Mouse (Mus musculus) CH12.LX (cell line): Measurements from ENCODE around the gene Slc10a7. TPM values are rescaled to one million over a fixed set of nuclear protein-coding genes. Genes with fewer than 3 reads are reported as not detected.

Experiments
- DNase-seq: peaks from one replicate; pipeline ENCODE4 v3.0.0-alpha.2; 2013; ENCODE audit errors: extremely low read depth
- H3K27ac ChIP-seq: 2 replicates; pipeline ENCODE4 v1.5.1; 2012; ENCODE audit warnings: low read depth, mild to moderate bottlenecking, control low read depth, moderate library complexity; ENCODE audit not compliant: insufficient read depth
- H3K27me3 ChIP-seq: replicated peaks from 2 replicates; pipeline ENCODE3; 2012; ENCODE audit warnings: inconsistent platforms
- H3K36me3 ChIP-seq, 2 experiments: replicated peaks in 1 of 2; 2 replicates each; pipeline versions ENCODE3 to v1.6.1; 2012; ENCODE audit warnings: inconsistent platforms in 1 of 2, low read length in 1 of 2, mild to moderate bottlenecking in 1 of 2, mixed read lengths in 1 of 2, moderate library complexity in 1 of 2; ENCODE audit not compliant: control insufficient read depth in 1 of 2, insufficient read depth in 1 of 2
- H3K4me1 ChIP-seq, 2 experiments: 2 replicates each; pipeline ENCODE4 v1.6.1; 2012; ENCODE audit warnings: inconsistent platforms in 1 of 2, moderate library complexity in 1 of 2; ENCODE audit not compliant: insufficient read depth in 2 of 2, control insufficient read depth in 1 of 2
- H3K4me2 ChIP-seq: 2 replicates; pipeline ENCODE4 v1.6.1; 2012; ENCODE audit warnings: low read depth, mild to moderate bottlenecking, control low read depth; ENCODE audit not compliant: poor library complexity, insufficient read depth, severe bottlenecking
- H3K4me3 ChIP-seq, 3 experiments: fragments of 150-350 bp in 1 of 3; sonication (generic) in 1 of 3; replicated peaks in 1 of 3; 2 replicates each; pipeline versions ENCODE3 to v1.5.1; 2011 to 2012; ENCODE audit warnings: low read depth in 2 of 3, low read length in 2 of 3, mild to moderate bottlenecking in 2 of 3, moderate library complexity in 2 of 3, control low read depth in 1 of 3, improper control_type of control experiment in 1 of 3, inconsistent platforms in 1 of 3, mixed read lengths in 1 of 3; ENCODE audit not compliant: poor library complexity in 1 of 3
- H3K79me2 ChIP-seq: replicated peaks from 2 replicates; pipeline ENCODE4 v1.6.1; 2012; ENCODE audit warnings: mild to moderate bottlenecking, moderate library complexity; ENCODE audit not compliant: control insufficient read depth, poor library complexity, insufficient read depth, severe bottlenecking; ENCODE audit errors: extremely low read depth
- H3K9ac ChIP-seq: 2 replicates; pipeline ENCODE4 v1.6.1; 2012; ENCODE audit warnings: low read depth, mild to moderate bottlenecking, control low read depth, moderate library complexity; ENCODE audit not compliant: insufficient read depth
- H3K9me3 ChIP-seq: replicated peaks from 2 replicates; pipeline ENCODE3; 2012; ENCODE audit warnings: low read length, inconsistent platforms, mixed read lengths
- CHD1 ChIP-seq: IDR thresholded peaks from 2 replicates; pipeline ENCODE4 v1.6.1; 2012; ENCODE audit warnings: low read depth, low read length, improper control_type of control experiment, inconsistent platforms
- CHD2 ChIP-seq: IDR thresholded peaks from 2 replicates; pipeline ENCODE4 v1.6.1; 2011; ENCODE audit warnings: low read length, improper control_type of control experiment
- CTCF ChIP-seq, 2 experiments: IDR thresholded peaks in 1 of 2; conservative IDR thresholded peaks in 1 of 2; 2 replicates each; pipeline ENCODE4 v1.5.1; 2011 to 2012; ENCODE audit warnings: low read depth in 2 of 2, low read length in 2 of 2, improper control_type of control experiment in 1 of 2, inconsistent platforms in 1 of 2, mild to moderate bottlenecking in 1 of 2, moderate library complexity in 1 of 2
- JUN ChIP-seq: IDR thresholded peaks from 2 replicates; pipeline ENCODE4 v1.6.1; 2011; ENCODE audit warnings: low read depth, mild to moderate bottlenecking, low read length, improper control_type of control experiment, moderate library complexity; ENCODE audit not compliant: insufficient read depth
- MAX ChIP-seq: IDR thresholded peaks from 2 replicates; pipeline ENCODE4 v1.6.1; 2011; ENCODE audit warnings: low read length, improper control_type of control experiment
- MEF2A ChIP-seq: IDR thresholded peaks from 2 replicates; pipeline ENCODE4 v1.6.1; 2014; ENCODE audit warnings: low read depth, mild to moderate bottlenecking, inconsistent platforms, low read length, improper control_type of control experiment, borderline replicate concordance
- MXI1 ChIP-seq: IDR thresholded peaks from 2 replicates; pipeline ENCODE4 v1.6.1; 2011; ENCODE audit warnings: mild to moderate bottlenecking, low read depth, low read length, improper control_type of control experiment
- MYC ChIP-seq: IDR thresholded peaks from 2 replicates; pipeline ENCODE4 v1.6.1; 2011; ENCODE audit warnings: low read depth, mild to moderate bottlenecking, improper control_type of control experiment, low read length
- NELFE ChIP-seq: IDR thresholded peaks from 2 replicates; pipeline ENCODE4 v1.6.1; 2011; ENCODE audit warnings: low read depth, low read length, improper control_type of control experiment
- RAD21 ChIP-seq: IDR thresholded peaks from 2 replicates; pipeline ENCODE4 v1.6.1; 2011; ENCODE audit warnings: low read depth, mild to moderate bottlenecking, low read length, improper control_type of control experiment, moderate library complexity
- SMC3 ChIP-seq: IDR thresholded peaks from 2 replicates; pipeline ENCODE4 v1.6.1; 2011; ENCODE audit warnings: low read depth, low read length, improper control_type of control experiment
- TCF12 ChIP-seq: IDR thresholded peaks from 2 replicates; pipeline ENCODE4 v1.6.1; 2014; ENCODE audit warnings: low read depth, mild to moderate bottlenecking, inconsistent platforms, low read length, improper control_type of control experiment
- dilution Hi-C: fragments of 300-500 bp; cut with MboI; formaldehyde crosslinking; loops from 2 replicates; pipeline ENCODE4 v1.14.3; 2020; ENCODE audit warnings: low sequenced_read_pairs; ENCODE audit not compliant: extremely low pct_unique_long_range_greater_than_20kb, extremely low pct_ligation_motif_present
- in situ Hi-C: fragments of 300-500 bp; cut with MboI; formaldehyde crosslinking; loops from 3 replicates; pipeline ENCODE4 v1.14.3; 2019; ENCODE audit warnings: low sequenced_read_pairs, low pct_ligation_motif_present, low pct_unique_long_range_greater_than_20kb, mixed read lengths
- polyA plus RNA-seq: library from polyadenylated mRNA; unstranded; fragments of >175 nt; gene quantifications from 2 replicates; pipeline ENCODE4 v1.2.1, GENCODE M21; 2012; ENCODE audit warnings: low read depth; ENCODE audit not compliant: insufficient read length
- total RNA-seq, 2 experiments: library from RNA; depleted of rRNA; stranded (reverse); fragments of 300-350 nt in 1 of 2; fragments of >200 nt in 1 of 2; gene quantifications; 2 replicates each; pipeline ENCODE4 v1.2.3; 2012 to 2014

Gene Slc10a7
- total and polyA plus RNA-seq, 3 experiments = 10.8 to 20.4 (median 16.3) TPM

GRCm38 (mm10) chr8:78563466-78564058 lies 54.4 kb downstream of the Slc10a7 start:
- Histone ChIP-seq H3K9ac (no peak overlapping the region), H3K4me3 (no peak overlapping the region), H3K27ac (no peak overlapping the region), H3K4me1 (peaks cover 0 to 3% of the 10 kb centered on the region in 2 experiments; a peak in 1 of 4 replicates), H3K9me3 (peaks cover 4% of the 10 kb centered on the region), H3K79me2 (no peaks in the 10 kb centered on the region), H3K27me3 (no peaks in the 10 kb centered on the region), H3K36me3 (peaks cover 5 to 53% of the 10 kb centered on the region in 2 experiments), H3K4me2 (no peak overlapping the region)
- TF ChIP-seq RAD21 = no peak
- dilution Hi-C loops (no loop called here), in situ Hi-C loops (no loop called here)
- no peak for DNase-seq

GRCm38 (mm10) chr8:78564200-78564599 lies 55.1 kb downstream of the Slc10a7 start:
- TF ChIP-seq TCF12 = no peak
- TF ChIP-seq CHD2 = no peak
- no peak for TF ChIP-seq CTCF (conservative IDR thresholded peaks at IDR 0.05 in 1 of 2, IDR thresholded peaks at IDR 0.05 in 1 of 2; ENCODE audit: low read depth in 2 of 2, low read length in 2 of 2)
- TF ChIP-seq JUN = no peak
- no peak for TF ChIP-seq SMC3
- no peak for TF ChIP-seq MEF2A
- Histone ChIP-seq H3K4me3 (no peak overlapping the region), H3K27ac (no peak overlapping the region), H3K36me3 (peaks cover 5 to 50% of the 10 kb centered on the region in 2 experiments), H3K9me3 (peaks cover 4% of the 10 kb centered on the region), H3K79me2 (no peaks in the 10 kb centered on the region), H3K27me3 (no peaks in the 10 kb centered on the region), H3K4me1 (peaks cover 0 to 3% of the 10 kb centered on the region in 2 experiments; a peak in 1 of 4 replicates), H3K9ac (no peak overlapping the region), H3K4me2 (no peak overlapping the region)
- in situ Hi-C loops = no loop called here
- dilution Hi-C loops = no loop called here
- DNase-seq = no peak

- no peak overlapping the region for H3K4me3 ChIP-seq
- no peak overlapping the region for H3K9ac ChIP-seq
- in situ Hi-C loops = no loop called here
Measured at GRCm38 (mm10) chr8:78568196-78568595, 59.0 kb downstream of the Slc10a7 start.

More at GRCm38 (mm10) chr8:78568196-78568595, 59.0 kb downstream of the Slc10a7 start:
- peaks cover 0 to 8% of the 10 kb centered on the region in 2 experiments; a peak in 1 of 4 replicates for H3K4me1 ChIP-seq
- H3K9me3 ChIP-seq = no peaks in the 10 kb centered on the region
- H3K27me3 ChIP-seq = no peaks in the 10 kb centered on the region
- H3K36me3 ChIP-seq = peaks cover 5 to 49% of the 10 kb centered on the region in 2 experiments
- H3K79me2 ChIP-seq = no peaks in the 10 kb centered on the region
- H3K4me2 ChIP-seq = no peak overlapping the region
- H3K27ac ChIP-seq = no peak overlapping the region
- dilution Hi-C loops = no loop called here
- TF ChIP-seq NELFE (no peak), CHD1 (no peak), CTCF (conservative IDR thresholded peaks at IDR 0.05 in 1 of 2, IDR thresholded peaks at IDR 0.05 in 1 of 2; ENCODE audit: low read depth in 2 of 2, low read length in 2 of 2) (no peak), MAX (no peak), MXI1 (no peak), JUN (no peak), MEF2A (no peak), MYC (no peak)
- no peak for DNase-seq
